Mouse (Mus musculus): ENCODE results near the gene Mccc2.

DNA sequence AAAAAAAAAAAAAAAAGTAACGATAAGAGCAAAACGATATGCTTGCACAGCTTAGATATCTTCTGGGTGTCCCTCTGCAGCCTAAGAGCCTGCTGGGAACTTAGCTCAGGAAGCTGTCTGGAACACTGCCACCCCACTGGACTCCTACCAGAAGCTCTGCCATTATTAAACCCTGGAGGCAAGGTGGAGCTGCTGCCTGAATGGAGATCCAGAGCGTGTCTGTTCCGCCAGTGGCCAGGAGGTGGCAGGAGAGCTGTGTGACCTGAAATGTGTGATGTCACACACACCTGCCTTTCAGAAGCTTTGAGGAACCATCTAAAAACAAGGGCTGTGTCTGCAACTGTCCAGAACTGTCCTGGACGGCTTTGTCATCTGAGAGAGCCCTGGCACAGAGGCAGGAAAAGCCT, 13.6 kb downstream of the Mccc2 start:
- TF ChIP-seq EP300 (IDR thresholded peaks at IDR 0.05; ENCODE audit: insufficient read depth, low read depth, low read length) = no peak
- TF ChIP-seq CTCF (IDR thresholded peaks at IDR 0.05; ENCODE audit: low read depth, low read length) = peak; percentile 93
- TF ChIP-seq POLR2A (IDR thresholded peaks at IDR 0.05; ENCODE audit: insufficient read depth, low read length) = no peak

Measured in ES-Bruce4 (cell line).